Mouse (Mus musculus) heart, adult 11 months (tissue): Measurements from ENCODE around the gene Gng10.

ENCODE experiments used
- DNase-seq: peaks from one replicate; pipeline ENCODE4 v3.0.0; 2022

Gene Gng10

DNA sequence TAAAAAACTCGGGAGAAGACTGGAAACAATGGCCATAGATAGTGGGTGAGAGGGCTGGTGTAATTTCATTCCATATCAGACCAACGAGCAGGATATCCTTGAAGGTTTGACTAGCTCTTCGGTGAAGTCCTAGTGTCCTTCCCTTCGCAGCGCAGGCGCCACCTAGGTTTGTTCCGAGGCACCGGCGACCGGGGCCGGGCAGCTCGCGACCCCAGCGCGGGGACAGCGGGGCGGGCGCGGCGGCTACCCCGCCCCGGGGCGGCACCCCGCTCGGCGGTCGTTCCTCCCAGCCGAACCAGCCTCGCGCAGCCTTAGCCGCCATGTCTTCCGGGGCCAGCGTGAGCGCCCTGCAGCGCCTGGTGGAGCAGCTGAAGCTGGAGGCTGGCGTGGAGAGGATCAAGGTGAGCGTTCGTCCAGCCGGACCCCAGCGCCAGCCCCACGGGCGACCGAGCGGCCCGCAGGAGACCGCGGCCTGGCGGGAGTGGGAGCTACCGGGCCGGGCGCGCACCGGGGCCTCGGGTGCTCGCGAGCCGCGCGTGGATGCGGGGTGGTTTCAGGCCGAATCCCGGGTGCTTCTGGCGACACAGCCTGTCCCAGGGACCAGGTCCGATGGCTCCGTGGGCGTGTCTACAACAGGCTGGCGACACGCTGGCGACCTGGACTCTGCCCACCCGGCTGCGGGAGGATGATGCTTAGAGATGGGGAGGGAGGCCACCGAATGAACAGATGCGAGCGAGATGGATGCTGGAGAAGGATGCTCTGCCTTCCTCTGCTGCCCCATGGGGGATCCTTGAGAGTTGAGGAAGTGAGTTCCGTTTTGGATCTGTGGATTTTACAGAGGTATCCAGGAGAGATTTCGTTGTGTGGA lies at the start of gene Gng10:
TSS of gene Gng10 (plus strand) at position 171 of the 868 bp plus-strand sequence.
- DNase-seq: peak; percentile 97

DNA sequence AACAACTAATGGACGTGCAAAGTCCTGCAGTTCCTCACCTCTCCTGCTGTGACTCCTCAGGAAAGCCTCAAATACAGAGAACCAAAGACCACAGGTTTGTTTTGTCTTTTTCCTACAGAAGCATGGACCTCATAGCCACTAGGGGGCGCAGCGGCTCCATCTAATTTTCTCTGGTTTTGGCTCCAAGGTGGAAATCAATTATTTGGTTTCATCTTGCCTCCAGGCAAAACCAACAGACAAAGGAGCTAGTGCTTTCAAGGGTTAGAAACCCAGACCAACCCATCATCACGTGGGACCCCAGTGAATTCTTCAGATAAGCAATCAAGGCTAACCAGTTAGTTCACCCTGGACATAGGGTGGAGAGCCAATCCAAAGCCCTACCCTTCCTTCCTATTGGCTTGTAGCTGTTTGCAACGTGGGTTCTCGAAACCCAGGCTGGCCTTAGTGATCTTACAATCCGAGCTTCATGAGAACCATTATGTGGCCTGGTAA lies 49.7 kb upstream of the Gng10 start:
- peak; percentile 94 for DNase-seq

- DNase-seq: peak; percentile 98
Measured at GRCm38 (mm10) chr4:58986540-58987190, 48.2 kb upstream of the Gng10 start, which contains the start of gene Ptgr1. TSS of gene Ptgr1 (minus strand) at chr4:58987119.

DNA sequence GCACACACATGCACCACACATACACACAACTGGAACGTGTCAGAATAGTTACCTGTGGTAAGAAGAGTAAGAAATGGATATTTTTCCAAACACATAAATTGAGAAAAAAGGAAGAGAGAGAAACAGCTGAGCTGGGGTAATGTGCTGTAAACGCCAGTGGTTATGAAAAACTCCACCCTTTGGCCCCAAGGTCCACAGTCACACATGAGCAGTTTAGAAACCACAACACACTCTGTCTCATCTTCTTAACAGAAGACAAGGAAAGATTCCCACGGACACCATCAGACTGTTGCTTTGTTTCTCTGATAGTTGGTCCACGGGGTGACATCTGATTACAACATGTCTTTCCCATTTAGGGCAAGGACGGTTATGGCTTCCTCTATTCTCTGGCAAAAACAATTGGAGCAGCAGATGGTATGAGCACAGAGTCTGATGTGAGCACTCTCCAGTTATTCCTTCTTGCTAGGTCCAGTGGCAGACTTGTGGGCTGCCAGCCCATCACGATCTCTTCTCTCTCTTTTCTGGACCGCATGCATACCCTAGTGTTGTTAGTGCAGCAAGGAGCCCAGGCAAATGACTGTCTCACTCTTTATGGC lies 45.5 kb upstream of the Gng10 start:
- no peak for DNase-seq

GRCm38 (mm10) chr4:58990609-58991434 lies 44.1 kb upstream of the Gng10 start:
- DNase-seq: no peak

GRCm38 (mm10) chr4:58992195-58992594 lies 42.7 kb upstream of the Gng10 start:
- DNase-seq: no peak

- DNase-seq: peak; percentile 4
Measured at GRCm38 (mm10) chr4:58994762-58995161, 40.1 kb upstream of the Gng10 start, which contains the start of gene Dnajc25. TSS of gene Dnajc25 (plus strand) at chr4:58995062.

DNA sequence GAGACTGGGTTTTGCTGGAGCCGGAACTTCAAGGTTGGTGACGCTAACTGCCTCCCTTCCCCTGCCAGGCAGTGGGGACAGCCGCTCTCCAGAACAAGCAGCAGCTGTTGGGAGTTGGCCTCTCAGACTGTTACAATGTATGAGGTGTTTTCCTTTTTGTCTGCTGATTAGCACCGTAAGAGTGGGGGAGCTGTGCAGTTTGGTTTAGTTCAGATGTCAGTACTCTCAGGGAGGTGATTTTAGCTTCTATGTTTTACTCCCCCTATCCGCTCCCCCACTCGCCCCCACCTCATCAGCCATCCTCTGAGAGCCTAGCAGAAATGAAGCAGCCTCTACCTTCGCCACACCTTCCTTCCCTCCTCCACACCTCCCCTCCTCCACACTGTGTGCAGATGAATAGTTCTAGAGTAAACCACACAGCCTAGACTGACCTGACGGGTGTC lies 39.6 kb upstream of the Gng10 start:
- DNase-seq: peak; percentile 61

- DNase-seq: peak; percentile 83
Measured at GRCm38 (mm10) chr4:58997081-58997480, 37.8 kb upstream of the Gng10 start.

DNA sequence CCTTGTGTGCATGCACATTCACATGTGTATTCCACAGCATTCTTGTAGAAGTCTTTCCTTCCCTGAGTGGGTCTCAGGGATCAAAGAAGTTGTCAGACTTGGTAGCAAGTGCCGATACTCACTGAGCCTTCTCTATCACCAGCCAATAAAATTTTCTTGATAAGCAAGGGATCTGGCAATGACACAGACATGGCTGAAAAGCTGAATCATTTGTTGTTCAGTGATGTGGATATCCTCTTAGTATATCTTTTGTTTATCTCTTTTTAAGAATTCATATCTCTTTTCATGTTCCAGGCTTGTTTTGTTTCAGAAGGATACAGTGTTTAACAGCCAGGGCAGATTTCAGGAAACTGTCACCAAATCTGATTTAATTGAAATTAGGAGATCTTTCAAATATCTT lies 36.2 kb upstream of the Gng10 start:
- DNase-seq: no peak

GRCm38 (mm10) chr4:58999686-59000085 lies 35.2 kb upstream of the Gng10 start:
- peak; percentile 84 for DNase-seq

DNA sequence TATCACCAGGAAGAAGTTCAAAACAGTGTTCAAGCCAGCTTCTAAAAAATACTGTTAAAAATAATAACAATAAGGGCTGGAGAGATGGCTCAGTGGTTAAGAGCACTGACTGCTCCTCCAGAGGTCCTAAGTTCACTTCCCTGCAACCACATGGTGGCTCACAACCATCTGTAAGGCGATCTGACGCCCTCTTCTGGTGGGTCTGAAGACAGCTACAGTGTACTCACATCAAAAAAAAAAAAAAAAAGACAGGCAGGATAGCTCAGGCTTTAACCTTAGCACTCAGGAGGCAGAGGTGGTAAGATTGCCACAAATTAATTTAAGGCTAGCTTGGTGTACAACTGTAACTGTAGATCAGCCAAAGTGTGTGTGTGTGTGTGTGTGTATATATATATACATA lies 34.3 kb upstream of the Gng10 start:
- peak; percentile 88 for DNase-seq

DNA sequence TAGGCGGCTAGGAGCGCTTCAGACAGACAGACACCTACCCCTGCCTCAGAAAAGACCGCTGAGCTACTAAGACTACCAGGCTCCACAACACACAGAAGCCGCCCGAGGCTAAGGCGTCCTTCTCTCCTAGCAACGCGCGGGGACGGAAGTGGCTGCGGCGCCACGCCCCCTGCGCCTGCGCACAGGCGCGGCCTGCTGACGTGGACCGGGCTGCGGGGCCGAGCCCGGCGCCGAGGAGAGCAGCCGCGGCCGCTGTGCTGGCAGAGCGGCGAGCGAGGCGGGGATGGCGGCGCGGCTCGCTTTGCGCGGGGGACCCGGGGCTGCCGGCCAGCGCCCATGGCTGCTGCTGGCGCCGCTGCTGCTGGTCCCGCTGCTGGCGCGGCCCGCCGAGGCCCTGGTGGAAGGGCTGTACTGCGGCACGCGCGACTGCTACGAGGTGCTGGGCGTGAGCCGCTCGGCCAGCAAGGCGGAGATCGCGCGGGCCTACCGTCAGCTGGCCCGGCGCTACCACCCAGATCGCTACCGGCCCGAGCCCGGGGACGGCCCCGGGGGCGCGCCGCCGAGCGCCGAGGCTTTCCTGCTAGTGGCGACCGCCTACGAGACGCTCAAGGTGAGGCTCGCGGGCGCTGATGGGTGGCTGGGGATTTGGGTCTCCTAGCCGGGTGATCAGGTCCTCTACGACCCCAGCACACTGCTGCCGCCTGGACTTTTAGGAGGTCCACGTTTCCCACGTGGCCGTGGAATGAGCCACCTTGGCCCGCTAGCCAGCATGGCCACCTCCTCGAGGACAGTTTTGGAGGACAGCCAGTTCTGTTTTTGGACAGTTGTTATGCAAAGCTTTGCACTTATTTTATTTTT lies 31.7 kb upstream of the Gng10 start, which contains the start of gene Gm20503:
TSS of gene Gm20503 (plus strand) at position 263 of the 858 bp plus-strand sequence.
- peak; percentile 99 for DNase-seq

GRCm38 (mm10) chr4:59003806-59004200 lies 31.1 kb upstream of the Gng10 start:
- DNase-seq: no peak

DNA sequence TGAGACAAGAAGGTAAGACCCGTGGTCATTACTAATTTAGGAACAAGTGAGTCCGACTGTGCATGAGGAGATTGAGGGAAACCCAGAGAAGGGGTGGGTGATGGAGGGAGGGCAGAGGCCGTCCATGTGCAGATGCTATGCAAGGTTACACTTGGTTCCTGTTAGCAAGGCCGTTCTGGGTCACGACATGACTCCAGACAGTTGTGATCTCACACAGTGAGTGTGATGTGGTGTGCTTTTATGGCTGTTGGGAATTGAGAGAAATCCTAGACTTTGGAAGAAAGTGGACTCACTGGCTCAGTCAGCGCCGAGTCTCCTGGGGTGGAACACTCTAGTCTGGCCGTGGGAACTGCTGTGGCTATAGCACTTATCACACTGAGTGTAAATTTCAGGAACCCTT lies 28.7 kb upstream of the Gng10 start:
- no peak for DNase-seq

DNA sequence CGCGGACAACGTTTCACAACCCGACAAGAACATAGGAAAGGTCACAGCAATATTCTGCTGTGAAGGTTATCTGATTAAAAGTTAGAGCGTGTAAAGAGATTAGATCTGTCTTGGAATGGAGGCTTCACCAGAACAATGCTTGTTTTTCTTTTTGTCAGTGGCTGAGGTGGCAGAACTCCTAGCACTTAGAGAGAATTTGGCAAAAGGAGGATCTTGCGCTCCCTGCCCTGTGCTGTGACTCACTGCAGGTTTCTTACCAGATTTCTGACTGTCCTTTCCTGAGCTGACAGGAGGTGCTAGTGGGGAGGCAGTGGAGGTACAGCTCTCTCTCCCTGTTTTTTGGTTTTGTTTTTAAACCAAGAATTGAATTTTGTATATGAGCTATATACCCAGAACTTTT lies 27.9 kb upstream of the Gng10 start:
- no peak for DNase-seq

DNA sequence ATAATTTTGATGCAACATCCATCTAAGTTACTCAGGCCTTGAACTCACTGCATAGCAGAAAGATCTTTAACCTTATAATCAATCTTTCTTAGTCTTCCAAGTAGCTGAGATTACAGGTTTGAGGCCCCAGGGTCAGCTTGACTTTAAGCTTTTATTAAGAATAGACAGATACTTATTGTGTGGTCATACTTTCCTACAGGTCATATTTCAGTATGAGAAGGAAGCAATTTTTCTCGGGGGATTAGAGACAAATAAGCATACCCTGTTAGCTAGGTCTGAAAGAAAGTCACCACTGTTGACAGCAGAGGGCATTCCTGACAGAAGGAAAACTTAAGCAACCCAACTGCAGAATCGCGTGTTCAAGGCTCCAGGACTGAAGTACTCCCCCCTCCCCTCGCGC lies 26.9 kb upstream of the Gng10 start:
- no peak for DNase-seq

DNA sequence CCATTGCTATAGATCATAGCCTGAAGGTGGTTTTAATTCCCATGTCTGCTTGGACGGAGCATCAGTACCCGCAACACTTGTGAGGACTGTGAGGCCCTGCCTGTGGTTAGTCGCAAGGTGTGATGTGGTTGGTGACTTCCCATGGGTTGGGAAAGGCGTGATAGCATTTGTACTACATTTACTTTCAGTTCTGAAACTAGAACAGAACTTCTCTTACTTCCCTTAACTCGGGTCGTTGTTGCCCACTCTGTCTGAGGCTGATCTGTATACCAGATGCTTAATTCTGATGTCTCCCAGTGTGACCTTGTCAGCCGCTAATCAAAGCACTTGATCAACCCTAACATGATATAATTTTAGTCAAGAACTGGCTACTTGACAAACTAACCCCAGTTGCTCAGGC lies 25.7 kb upstream of the Gng10 start:
- DNase-seq: no peak

DNA sequence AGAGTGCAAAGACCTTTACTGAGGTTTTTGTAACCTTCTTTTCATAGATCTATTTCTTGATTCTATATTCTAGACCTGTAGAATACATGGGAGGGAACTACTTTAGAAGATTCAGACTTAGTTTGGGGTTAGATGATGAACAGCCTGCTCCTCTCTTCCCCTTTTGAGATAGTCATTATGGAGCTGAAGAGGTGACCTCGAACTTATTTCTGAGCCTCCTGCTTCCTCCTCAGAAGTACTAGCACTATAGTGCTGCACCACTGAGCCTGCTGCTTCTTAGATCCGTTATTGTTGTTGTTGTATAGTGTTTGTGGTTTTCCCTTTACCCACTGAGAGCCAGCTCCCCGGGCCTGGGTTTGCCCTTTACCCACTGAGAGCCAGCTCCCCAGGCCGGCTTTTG lies 25.2 kb upstream of the Gng10 start:
- DNase-seq: no peak

DNA sequence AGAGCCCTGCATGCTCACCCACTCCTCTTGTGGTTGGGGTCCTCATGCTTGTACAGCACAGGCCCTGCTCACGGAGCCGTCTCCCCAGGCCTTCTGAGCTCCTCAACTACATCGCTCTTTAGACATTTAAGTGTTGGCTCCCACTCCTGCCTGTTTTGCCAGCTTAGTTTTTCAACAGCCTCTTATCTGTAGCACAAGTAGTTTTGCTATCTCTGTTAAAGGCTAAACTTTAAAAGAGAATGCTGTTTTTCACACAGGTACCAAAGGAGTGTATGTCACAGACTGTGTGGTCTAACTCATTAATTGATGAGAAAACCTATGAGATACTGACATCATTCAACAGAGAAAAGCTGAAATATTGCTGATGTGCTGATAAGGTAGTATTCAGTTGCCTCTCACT lies 23.4 kb upstream of the Gng10 start:
- DNase-seq: no peak

DNA sequence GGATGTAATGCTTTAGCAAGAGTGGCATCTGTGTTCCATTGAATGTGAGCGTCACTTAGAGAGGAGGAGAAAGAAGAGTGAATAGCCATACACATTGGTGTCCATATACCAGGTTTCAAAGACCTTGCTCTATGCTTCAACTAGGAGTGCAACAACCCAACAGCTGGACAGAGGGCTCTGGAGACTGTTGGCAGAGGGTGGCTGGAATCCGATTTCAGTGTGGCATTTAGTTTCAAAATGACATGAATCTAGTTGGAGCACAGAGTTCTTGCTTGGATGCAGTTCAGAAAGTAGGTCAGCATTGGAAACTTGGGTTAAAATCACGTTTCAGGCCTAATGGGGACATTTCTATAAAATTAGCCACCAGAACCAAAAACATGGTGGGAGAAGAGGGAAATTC lies 19.7 kb upstream of the Gng10 start:
- no peak for DNase-seq

DNA sequence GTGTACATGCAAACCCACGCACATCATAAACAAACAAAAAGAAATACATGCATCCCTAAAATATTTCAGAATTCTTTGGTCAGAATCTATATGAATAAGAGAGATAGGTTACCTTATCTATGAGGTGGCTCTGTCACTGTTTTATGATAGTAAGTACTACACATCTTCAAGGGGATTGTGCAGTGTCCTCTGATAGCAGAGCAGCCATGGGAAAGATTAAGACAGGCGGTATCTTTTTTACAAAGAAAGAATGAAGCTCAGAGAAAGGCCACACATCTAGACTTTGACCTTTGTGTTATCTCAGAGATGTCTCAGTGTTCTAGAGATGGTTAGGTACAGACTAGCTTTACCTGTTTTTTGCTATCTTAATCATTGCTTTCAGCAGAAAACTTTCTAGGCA lies 18.0 kb upstream of the Gng10 start:
- DNase-seq: no peak
